Mouse (Mus musculus) c-Kit-positive CD71-positive TER-119-positive erythroid progenitor cells, embryonic 14.5 days (primary cell): ENCODE results near the gene Atp1b3.
"Not testable (repeated sequence)": the region's sequence is repeated elsewhere in the genome, so short reads cannot be mapped to it uniquely, and the experiment has no call there.

ENCODE experiments used
- DNase-seq: peaks from one replicate; pipeline ENCODE4 v3.0.0-alpha.2; 2013; ENCODE audit warnings: low spot score

The Atp1b3 gene

DNA sequence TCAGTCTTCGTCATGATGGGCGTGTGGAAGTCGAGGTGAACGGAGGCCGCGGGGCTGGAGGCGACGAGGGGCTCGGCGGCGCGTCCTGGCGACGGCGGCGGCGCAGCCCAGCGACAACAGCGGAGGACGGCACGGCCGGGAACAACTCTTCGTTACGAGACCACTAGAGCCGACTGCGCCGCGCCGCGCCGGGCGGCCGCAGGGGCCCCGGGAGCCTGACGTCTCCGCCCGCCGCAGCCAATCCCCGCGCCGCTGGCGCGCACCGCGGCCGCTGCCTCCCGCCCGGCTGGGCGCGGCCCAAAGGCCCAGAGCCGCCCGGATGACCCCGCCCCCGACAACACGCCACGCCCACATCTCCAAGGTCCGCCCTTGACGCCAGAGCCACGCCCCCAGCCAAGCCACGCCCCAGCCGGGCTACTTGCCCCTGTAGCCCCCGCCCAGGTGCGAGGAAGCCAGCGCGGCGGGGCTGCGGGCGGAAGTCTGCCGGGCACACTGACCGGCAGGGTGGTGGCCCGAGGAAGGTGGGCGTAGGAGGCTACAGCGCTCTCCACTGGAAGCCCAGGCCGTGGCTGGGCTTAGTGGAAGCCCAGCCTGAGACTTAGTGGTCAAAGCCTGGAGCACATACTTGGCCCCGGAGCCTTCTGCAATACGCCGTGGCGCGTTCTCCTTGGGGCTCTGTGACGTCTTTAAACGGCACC is at the start of gene Atp1b3:
Atp1b3 (minus strand) TSS at position 302 of the 698 bp plus-strand sequence.
- DNase-seq = peak; percentile 97

- no peak for DNase-seq
Observed at GRCm38 (mm10) chr9:96412821-96413405, 48.7 kb upstream of the Atp1b3 start.

DNA sequence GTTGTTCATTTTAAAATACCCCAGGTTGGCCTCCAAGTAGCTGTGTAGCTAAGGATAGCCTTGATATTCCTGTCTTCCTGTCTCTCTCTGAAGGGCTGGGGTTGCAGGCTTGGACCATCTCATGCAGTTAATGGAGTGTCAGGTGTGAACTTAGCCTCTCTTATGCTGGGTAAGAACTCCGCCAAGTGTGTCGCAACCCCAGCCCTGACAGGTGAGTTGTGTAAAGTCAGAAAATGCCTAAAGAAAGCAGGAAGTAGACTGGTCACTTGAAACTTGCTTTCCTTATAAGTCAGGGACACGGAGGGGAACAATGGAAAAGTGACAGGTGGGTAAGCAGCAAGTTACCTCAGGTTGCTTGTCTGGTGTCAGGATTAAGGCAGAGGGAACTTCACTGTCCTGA is 40.1 kb upstream of the Atp1b3 start:
- no peak for DNase-seq

DNA sequence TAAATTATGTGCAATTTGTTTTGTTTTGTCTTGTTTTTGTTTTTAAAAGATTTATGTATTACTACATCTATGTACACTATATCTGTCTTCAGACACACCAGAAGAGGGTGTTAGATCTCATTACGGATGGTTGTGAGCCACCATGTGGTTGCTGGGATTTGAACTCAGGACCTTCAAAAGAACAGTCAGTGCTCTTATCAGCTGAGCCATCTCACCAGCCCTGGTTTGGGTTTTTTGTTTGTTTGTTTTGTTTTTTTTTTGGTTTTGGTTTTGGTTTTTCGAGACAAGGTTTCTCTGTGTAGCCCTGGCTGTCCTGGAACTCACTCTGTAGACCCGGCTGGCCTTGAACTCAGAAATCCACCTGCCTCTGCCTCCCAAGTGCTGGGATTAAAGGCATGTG is 35.7 kb upstream of the Atp1b3 start:
- DNase-seq = not testable (repeated sequence)

GRCm38 (mm10) chr9:96399425-96399878 is 35.2 kb upstream of the Atp1b3 start:
- no peak for DNase-seq

- no peak for DNase-seq
Observed at GRCm38 (mm10) chr9:96398614-96399013, 34.4 kb upstream of the Atp1b3 start.

GRCm38 (mm10) chr9:96398165-96398564 is 33.9 kb upstream of the Atp1b3 start:
- DNase-seq = no peak

GRCm38 (mm10) chr9:96394910-96395690 is 30.9 kb upstream of the Atp1b3 start:
- DNase-seq = no peak

GRCm38 (mm10) chr9:96393731-96394235 is 29.5 kb upstream of the Atp1b3 start:
- DNase-seq = no peak

- no peak for DNase-seq
Observed at GRCm38 (mm10) chr9:96393112-96393511, 28.9 kb upstream of the Atp1b3 start.

- DNase-seq = no peak
Observed at GRCm38 (mm10) chr9:96391921-96392320, 27.7 kb upstream of the Atp1b3 start.

DNA sequence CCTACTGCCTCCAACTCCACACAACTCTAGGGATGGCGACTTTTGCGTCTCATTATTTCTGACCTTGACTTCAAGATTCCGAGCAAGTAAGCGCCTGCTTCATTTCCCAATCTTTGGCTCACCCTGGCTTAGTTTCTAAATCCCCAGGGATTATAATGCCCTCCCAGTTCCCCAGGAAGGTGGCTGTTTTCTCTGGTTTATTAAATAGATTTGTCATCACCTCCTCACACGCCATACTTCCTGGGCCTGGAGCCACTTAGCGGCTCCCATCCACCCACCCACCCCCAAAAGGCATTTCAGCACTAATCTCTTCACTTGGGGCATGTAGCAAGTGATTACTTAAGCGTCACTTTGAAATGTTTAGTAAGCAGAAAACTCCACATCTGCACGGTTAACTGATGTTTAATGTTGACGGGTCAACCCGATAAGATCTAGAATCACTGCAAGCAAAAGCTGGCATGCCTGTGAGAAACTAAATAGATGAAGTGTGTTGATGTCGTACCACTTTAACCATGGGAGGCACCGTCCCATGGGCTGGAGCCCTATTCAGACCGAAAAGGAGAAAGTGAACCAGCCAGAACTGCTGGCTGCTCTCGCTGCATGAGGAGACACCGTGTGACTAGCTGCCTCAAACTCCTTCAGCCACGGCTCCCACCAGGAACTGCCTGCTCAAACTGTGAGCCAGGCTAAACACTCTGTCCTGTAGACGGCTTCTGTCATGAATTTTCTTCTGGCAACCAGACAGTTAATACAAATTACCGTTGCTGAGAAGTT is 19.7 kb upstream of the Atp1b3 start:
- DNase-seq = no peak

DNA sequence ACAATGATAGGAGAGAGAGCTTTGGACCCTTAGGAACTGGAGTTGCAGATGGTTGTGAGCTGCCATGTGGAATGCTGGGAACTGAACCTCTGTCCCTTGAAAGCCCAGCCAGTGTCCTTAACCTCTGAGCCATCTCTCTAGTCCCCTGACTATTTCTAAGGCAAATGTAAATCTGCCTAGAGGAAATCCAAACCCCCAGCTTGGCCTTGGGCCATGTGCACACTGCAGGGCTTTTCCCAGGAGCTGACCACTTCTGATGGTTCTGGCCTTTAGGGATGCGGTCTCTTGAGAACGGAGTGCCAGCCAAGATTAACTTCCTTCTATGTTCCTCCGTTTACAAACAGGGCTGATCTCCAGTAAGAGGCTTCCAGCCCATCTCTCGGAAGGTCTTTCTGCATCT is 18.5 kb upstream of the Atp1b3 start:
- no peak for DNase-seq

DNA sequence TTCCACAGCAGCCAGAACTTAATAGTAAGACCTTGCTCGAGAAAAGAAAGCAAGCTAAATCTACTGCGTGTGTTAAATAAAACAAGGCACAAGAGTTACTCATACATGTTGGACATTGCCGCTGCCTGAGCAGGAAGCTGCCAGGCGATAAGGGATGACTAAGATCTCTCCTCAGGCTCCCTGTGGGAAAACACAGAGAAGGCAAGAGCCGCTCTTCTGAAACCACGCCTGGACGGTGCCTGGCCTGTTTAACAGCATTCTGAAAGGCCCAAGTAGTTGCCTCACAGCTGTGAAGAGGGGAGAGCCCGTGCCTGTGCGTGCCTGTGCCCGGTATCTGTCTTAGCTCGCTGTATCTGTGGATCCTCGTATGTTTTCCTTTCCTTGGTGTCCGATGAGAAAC is 17.2 kb upstream of the Atp1b3 start:
- DNase-seq = no peak

GRCm38 (mm10) chr9:96379551-96379950 is 15.3 kb upstream of the Atp1b3 start:
- no peak for DNase-seq

GRCm38 (mm10) chr9:96378747-96379146 is 14.5 kb upstream of the Atp1b3 start:
- DNase-seq = no peak

DNA sequence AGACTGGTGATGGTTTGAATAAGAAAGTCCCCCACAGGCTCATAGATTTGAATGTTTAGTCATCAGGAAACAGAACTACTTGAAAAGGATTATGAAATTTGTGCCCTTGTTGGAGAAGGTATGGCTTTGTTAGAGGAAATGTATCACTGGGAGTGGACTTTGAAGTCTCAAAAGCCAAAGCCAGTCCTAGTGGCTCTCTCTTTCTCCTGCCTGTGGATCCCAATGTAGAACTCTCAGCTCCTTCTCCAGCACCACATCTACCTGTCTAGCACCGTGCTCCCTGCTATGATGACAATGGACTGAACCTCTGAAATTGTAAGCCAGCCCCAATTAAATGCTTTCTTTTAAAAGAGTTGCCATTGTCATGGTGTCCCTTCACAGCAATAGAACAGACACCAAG is 12.9 kb upstream of the Atp1b3 start:
- no peak for DNase-seq

DNA sequence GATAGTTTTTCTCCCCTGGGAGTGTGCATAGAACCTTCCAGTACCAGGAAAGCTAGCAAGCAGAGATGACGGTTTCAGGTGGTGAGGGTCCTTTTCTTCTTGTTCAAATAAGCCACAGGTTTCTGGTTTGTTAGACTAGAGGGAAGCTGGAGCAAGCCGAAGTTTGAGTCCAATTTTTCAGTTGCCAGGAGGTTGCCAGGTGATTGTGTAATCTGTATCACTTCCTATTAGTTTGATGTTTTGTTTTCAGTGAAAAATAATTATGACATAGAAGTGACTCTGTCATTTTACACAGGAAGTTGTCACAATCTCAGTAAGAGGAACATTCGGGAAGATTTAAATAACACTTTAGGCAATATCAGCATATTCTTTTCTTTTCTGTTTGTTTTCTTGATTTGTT is 11.6 kb upstream of the Atp1b3 start:
- DNase-seq = no peak

DNA sequence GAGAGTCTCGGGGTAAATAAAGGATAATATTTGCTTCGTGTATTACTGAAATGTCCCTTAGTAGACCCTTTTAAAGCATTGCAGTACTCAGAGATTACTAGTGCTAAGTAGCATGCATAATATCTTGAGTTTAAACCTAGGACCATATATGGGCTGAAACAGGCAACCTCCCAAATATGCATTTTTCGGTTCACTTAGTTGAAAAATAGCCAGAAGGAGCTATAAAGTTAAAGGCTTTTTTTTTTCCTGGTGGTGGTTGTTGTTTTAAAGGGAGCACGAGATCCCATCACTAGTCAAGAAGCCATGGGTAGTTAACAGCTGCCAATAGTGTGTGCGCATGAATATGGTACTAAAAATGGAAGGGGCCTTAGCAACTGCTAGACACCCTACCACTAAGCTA is 6.8 kb upstream of the Atp1b3 start:
- no peak for DNase-seq

GRCm38 (mm10) chr9:96369654-96370384 is 5.6 kb upstream of the Atp1b3 start:
- DNase-seq = no peak

GRCm38 (mm10) chr9:96365271-96365872 is 1.1 kb upstream of the Atp1b3 start:
- no peak for DNase-seq
